Mouse (Mus musculus): ENCODE data around the gene Cdc73.
"Not testable (repeated sequence)": the region's sequence is repeated elsewhere in the genome, so short reads cannot be mapped to it uniquely, and the experiment has no call there.

The Cdc73 gene

DNA sequence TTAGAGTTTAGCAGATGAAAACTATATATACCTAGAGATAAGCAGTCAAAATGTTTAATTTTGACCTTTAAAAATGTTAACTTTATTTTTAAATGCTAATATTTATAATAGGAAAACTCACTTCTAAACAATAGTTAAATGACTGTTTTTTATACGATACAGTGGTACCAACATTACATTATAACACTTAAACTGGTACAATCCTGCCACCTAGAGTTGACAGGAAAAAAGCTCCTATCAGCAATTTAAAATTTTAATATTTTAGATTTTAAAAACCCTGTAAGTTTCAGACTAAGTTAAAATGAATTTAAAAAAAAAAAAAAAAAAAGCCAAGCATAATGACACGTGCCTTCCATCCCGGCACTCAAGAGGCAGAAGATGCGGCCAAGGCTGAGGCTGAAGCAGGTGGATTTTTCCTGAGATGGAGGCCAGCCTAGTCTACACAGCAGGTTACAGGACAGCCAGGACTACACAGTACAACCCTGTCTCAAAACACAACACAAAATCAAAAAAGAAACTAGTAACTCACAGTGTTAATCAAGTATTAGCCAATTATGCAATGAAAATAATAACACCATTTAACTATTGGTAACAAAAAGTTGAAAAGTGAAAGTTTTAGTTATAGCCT lies 26.8 kb downstream of the Cdc73 start:
- DNase-seq (ENCODE audit: low spot score in 2 of 2), result no peak

DNA sequence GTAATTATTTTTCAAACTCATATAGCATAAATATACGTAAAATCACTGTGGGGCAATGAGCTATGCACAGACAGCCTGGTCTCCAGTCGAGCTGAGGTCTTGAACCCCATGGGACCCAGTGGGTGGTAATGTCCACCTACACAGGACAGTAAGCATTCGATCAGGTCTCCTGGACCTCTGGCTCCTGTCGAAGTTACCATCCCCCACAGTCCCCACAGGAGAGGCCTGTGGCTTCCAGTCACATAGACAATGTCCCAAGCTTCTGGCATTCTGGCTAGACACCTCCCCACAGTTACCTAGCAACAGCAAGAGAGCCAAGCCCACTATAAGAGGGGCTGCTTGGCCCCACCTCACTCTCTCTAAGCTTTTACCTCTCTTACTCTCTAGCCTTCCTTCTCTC lies 37.9 kb downstream of the Cdc73 start:
- DNase-seq (ENCODE audit: low spot score in 2 of 2), result not testable (repeated sequence)

DNA sequence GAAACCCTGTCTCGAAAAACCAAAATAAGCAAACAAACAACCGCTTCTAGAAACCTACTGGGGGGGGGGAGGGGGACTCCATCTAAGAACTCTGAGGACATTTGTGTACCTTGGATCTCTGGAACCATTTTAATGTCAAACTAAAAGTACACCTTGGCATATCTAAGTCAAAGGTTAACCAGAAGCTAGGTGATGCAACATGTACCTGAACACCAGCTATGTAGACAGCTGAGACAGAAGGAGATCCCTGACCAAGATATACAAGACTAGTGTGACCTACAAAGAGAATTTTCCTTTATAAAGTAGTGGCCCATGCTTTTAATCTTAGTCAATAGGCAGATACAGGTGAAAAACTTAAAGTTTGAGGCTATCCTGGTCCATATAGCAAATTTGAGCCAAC lies 39.5 kb downstream of the Cdc73 start:
- DNase-seq (ENCODE audit: low spot score in 2 of 2), result no peak

DNA sequence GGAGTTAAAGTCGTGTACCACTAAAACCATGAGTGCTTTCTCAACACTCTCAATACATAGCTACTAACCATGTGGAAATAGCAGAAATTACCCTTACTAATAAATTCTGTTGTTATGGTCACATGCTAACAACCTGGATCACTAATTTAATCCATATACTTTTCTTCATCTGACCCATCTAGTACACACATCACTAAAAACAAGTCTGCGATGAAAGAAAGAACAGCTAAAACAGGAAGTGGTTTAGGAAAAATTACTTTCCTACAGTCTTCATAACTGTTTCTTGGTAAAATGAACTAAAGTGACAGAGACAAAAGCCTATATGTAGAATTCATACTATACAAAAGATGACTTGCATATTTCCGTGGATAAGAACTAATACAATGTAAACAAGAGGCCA lies 49.0 kb downstream of the Cdc73 start:
- DNase-seq (ENCODE audit: low spot score in 2 of 2), result no peak

DNA sequence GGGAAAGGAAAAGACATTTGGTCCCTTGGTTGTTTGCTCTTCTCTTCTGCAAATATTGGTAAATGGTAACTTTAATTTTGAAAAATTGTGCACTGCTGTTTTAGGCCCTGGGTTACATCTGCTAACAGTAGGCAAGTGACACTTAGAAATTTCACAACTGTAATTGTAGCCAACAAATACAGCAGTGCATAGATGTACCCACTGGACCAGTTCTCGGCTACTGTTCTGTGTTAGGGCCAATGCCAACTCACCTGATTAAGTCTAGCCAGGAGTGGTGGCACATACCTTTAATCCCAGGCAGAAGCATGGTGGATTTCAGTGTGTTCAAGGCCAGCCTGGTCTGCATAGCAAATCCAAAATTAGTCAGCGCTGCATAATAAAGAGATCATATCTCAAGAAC lies 52.4 kb downstream of the Cdc73 start:
- no peak for DNase-seq (ENCODE audit: low spot score in 2 of 2)

DNA sequence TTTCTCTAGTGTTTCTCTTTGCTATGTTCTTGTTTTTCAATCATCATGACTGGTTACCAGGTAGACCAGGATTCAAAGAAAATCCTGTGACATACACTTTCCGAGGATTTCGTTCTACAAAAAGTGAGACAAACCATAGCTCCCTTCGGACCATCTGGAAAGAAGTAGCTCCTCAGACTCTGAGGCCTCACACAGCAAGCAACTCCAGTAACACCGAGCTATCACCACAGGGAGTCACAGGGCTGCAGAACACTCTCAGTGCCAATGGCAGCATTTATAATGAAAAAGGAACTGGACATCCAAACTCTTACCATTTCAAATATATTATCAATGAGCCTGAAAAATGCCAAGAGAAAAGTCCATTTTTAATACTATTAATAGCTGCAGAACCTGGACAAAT lies 56.5 kb downstream of the Cdc73 start:
- no peak for DNase-seq (ENCODE audit: low spot score in 2 of 2)

DNA sequence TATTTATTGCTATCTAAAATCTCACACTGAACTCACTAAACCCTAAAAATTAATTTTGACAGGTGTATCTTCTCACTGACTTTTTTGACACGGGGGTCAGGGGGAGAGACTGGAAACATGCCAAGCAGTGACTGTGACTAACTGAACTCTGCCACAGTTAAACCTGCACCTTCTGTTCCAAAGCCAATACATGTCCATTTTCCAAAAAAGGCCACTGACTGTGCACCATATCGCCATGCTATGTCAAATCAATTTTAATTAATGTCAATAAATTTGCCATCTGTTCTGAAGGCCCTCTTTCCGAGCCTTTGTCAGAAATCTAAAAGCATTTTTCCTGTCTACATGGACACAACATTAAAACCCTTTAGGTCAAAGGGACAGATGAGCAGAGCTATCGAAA lies 57.3 kb downstream of the Cdc73 start:
- DNase-seq (ENCODE audit: low spot score in 2 of 2), result no peak

DNA sequence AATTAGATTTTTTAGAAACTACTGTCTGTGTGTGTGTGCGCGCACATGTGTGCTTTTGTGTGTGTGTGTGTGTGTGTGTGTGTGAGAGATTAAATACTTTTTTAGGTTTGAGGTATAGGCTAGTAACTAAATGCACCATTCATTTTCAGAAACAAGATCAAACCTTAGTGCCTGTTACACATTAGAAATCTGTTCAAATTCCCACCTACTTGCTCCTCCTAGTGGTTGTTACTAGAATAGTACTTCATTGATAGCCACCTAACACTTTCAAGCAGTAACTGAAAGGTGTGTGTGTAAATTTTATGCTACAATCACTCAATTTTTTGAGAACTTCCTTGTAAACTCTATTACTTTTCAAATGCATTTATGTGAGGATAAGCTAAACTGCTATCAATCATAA lies 58.5 kb downstream of the Cdc73 start:
- DNase-seq (ENCODE audit: low spot score in 2 of 2), result no peak

DNA sequence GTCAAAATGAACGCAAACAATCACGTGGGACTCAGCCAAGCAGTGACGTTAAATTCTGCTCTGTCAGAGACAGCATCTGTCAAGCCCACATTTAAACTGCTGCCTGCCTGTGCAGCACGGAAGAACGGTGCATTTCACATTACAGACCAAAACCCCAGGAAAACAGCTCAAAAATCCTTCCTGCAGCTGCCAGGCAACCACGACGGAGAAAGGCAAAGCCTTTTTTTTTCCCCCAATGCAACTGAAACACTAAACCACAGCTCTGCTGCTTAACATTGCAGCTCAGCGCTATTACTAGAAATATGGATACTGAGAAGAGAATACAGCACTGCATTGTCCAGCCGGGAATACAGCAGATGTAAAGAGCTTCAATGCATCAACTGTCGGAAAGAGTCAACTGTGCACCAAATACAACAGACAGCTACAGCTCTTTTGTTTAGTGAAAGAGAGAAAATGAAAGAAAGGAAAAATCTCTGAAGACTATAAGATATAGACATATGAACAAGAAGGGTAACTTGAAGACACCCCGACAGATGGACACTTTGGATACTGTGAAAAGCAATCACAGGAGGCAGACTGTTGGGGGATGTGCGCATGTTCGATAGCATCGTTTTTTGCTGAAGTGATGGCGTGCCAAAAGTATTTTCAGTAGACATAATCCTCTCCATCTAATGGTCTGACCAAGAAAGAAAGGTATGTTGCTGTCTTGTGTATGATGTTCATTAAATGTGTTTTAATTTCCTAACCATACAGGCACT lies 61.9 kb downstream of the Cdc73 start, which contains the start of gene B3galt2:
Gene B3galt2 (plus strand): TSS at position 15 of the 758 bp plus-strand sequence.
- peak in 1 of 2 experiments; percentile 5 for DNase-seq (ENCODE audit: low spot score in 2 of 2)

DNA sequence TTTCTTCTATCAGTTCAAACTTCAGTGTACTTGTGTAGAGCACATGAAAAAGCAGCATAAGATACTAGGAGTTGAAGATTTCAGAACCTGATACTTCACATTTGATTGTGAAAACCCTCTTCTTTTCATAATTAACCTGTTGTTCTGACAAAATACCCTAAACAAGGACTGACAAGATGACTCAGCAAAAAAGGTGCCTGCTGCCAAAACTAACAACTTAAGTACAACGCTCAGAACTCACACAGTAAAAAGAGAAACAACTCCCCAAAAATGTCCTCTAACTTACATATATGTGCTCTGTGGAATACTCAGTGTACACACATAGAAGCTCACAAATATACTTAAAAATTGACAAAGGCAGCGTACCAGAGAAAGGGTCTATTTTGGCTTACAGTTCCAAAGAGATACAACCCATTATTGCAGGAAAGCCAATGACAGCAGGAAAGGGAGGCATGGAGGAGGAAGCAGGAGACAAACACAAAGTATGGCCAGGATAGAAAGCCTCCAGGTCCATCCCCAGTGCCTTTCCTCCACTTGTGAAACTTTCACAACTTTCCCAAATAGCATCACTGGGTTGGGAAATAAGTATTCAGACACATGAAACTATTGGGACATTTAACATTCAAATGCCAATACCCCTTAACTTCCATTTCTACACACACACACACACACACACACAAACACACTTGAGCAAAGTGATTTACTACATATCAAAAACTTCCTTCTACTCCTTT lies 69.7 kb downstream of the Cdc73 start:
- no peak for DNase-seq (ENCODE audit: low spot score in 2 of 2)

DNA sequence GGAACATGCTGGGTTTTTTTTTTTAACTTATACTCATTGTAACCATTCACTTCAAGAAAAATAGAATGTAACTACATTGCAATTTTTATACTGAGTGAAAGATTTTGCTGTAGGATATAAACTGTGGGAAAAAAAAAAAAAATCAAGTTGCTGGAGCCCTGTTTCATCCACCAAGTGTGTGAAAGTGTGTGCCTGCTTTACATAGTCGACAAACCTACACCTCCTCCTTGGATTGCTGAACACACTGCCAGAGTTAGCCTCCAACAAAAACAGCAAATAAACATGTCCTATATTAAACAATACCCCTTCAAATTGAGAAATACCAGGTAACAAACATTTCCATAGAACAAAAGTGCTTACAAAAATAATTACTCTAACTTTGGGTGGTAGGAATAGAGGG lies 70.3 kb downstream of the Cdc73 start:
- no peak for DNase-seq (ENCODE audit: low spot score in 2 of 2)

DNA sequence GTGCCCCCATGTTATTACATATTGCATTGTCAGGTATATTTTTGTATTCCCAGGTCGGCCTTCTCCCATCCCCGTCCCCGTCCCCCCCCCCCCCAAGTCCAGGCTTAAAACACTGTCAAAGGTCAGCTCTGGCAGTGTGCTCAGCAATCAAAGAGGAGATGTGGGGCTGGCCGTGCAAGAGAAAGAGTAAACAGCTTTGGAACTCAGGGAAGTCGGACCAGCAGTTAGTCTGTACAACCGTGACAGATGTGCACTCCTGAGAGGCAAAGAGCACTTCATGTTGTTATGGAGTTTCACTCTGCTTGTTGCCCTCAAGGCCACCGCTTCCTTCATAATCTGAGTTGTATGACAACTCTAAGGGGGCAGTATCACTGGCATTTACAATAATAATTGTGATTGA lies 71.4 kb downstream of the Cdc73 start:
- DNase-seq (ENCODE audit: low spot score in 2 of 2), result no peak

DNA sequence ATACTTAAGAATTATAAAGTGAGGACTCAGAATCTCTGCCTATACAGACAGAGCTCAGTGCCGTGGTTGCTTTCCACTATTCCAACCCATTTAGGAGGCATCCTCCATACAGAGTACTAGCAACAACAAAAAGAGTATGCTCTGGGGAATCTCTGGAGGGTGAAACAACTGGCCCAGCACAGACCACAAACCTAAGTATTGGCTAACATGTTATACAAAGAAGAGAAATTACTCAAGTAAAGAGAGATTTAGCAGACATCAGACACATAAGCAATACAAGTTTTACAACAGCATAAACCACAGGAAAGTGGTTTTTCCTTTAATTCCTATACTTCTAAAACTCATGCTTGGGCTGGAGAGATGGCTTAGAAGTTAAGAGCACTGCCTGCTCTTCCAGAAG lies 80.1 kb downstream of the Cdc73 start:
- DNase-seq (ENCODE audit: low spot score in 2 of 2), result no peak

DNA sequence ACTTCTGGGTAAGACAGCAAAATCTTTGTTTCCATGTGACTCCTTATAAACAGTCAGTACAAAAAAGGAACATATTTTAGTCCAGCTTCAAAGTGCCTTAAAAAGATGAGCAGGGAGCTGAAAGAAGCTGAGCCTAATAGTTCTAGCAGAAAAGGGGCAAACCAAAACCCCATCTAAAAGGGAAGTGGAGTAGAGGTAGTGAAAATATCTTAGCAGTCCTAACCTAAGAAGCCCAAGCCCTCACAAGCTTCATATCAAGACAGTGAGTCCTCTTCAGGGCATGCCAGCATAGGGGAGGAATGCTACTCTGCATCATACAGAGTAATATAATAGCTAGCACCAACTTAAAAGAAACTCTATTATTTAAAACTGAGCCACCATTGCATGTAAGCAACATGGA lies 80.8 kb downstream of the Cdc73 start:
- no peak for DNase-seq (ENCODE audit: low spot score in 2 of 2)

DNA sequence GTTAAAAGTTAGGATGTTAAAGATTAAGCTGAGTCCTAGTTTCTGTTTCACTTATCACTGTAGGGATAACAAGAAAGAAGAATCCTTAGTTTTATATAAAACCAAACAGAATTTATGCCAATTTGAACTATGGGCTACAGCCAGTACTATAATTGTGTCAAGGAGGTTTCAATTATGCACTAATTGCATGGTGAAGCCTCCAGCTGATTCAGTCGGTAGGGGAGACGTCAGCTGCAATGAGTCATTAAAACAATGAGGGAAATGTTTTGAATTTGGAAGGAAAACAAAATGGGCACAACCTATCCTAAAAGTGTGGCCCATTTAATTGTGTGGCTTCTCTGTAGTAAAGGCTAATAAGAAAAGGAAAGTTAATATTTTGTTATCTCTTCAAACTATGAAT lies 82.9 kb downstream of the Cdc73 start:
- no peak for DNase-seq (ENCODE audit: low spot score in 2 of 2)

DNA sequence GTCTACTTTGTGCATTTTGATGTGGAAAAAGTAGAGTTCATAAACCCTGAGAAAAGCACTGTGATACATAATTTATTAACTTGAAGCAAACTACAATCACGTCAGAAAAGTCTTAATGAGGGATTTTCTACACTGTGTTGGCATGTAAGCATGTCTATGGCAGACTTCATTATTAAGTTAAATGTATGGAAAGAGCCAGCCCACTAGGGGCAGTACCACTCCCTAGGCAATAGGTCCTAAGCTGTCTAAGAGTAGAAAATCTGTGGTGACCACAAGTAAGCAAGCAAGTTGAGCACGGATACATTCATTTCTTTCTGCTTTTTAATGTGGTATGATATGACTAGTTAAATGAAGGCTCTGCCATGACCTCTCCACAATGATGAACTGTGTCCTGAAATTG lies 89.8 kb downstream of the Cdc73 start:
- DNase-seq (ENCODE audit: low spot score in 2 of 2), result no peak

DNA sequence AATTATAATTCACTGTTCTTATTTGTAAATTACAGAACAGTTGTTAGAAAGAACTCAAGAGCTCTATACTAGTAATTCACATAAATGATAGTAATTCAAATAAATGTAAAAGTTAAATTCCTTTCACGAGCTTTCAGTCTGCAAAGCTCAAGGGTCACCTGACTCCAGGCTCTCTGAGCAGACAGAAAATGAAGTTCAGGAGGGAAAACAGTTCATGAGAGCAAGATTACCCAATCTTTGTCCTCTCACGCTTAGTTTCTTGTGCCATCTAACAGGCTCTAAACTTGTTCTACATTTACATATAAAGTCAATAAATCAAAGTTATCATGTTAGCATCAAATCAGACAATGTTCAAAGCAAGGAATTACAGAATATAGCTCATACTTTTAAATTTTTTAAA lies 93.8 kb downstream of the Cdc73 start:
- no peak for DNase-seq (ENCODE audit: low spot score in 2 of 2)

DNA sequence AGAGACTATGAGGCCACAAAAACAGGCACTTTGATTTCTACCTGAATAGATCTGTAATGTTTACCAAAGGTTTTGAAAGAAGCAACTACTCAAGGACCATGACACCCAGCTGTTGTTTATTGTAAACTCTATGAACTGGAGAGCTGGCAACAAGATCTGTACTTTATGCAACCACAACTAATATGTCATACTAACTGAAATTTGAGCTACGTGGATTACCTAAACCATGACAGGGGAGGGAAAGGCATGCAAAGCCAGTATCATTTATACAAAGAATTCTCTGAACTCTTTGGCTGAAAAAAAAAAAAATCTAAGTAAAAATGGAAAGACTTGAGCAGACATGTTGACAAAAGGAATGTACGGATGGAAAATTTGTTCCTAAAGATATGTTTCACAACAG lies 105.8 kb downstream of the Cdc73 start:
- DNase-seq (ENCODE audit: low spot score in 2 of 2), result no peak

DNA sequence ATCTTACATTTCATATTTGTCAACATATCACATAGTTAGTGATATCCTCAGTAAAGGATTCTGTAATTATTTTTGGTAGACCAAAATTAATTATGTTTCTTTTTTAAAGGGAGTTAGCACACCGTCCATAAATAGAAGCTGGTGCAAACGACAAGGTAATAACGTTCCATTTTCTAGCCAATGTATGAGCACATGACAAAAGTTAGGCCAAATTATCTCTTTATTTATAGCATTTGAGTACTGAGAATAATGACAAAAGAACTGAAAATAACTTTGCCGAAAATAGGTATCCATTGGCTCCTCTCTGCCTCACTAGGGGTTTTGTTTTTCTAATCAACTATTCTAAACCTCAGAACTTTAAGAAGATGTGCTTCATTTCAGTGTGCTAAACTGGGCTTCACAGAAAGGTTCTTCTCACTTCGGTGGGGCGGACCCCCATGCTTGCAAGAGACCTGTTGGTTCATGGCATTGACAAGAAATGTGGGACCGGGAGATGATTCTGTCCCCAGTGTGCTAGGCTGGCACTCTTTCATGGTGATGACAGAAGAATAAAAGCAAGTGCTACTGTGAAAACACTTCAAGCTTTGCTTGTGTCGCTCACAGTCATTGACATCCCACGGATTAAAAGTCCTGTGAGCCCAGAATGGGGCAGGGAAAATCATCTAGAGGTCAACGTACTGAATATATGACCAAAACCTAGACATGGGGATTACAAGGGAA lies 125.7 kb downstream of the Cdc73 start:
- DNase-seq (ENCODE audit: low spot score in 2 of 2), result no peak

DNA sequence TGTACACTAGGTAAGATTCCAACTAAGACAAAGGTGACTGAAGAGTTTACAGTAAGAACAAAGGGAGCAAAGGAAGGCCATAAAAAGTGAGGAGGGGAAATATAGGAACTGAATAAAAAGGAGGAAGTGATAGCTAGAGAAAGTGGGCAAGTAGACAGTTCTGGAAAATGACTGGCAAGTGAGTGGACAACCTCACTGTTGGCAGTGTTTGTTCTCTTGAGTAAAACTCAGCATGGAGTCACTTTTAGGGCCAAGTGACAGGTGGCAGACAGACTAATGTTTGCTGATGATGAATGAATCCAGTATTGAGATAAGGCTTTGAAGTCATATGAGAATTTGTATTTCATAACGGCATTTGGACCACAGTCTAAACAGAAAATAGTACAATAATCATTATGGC lies 144.5 kb downstream of the Cdc73 start:
- DNase-seq (ENCODE audit: low spot score in 2 of 2), result no peak

DNA sequence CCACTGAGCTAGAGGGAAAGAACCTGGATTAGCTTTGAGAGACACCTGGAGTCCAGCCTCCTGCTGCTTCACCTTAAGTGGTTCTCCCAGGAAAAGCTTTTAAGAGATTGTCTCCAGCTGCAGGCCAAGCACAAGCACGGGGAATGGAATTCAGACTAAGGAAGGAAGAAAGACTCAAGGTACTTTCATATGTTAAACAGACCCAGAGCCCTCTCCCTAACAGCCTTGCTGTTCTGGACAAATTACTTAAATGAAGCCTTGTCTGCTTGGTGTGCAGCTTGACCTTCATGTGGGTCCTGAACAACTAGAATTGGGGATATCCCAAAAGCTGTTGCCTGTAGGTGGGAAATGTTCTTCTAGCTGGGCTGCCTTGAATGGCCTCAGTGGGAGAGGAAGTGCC lies 147.2 kb downstream of the Cdc73 start:
- DNase-seq (ENCODE audit: low spot score in 2 of 2), result no peak

DNA sequence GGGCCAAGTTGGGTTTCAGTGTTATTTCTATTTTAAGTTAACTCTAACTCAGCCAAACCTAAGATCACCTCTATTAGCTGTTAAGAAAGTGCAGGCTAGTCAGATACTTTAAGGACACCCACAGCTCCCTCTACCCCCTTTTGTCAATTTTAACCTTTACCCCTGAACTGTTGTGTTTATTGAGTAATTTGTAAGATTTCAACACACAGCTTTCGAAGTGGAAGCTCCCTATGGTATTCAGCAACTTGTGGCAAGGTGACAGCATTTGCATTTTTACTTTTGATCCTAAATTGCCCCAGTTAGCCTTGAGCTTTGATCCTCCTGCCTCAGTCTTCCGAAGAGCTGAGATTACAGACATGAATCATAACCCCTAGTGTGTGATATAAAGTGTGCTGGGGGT lies 148.1 kb downstream of the Cdc73 start:
- DNase-seq (ENCODE audit: low spot score in 2 of 2), result no peak
